Mouse (Mus musculus): Measurements from ENCODE around the gene Ddn.

GRCm38 (mm10) chr15:98820937-98821336, 11.6 kb upstream of the Ddn start:
- TF ChIP-seq POLR2A (IDR thresholded peaks at IDR 0.05; ENCODE audit: low read depth, low read length) (no peak), CTCF (IDR thresholded peaks at IDR 0.05; ENCODE audit: extremely low read depth, insufficient read length, insufficient replicate concordance, low read depth, low read length) (no peak)
